Mouse (Mus musculus) heart, adult 2 months (tissue): Measurements from ENCODE around the gene Filip1. TPM values are rescaled to one million over a fixed set of nuclear protein-coding genes. Genes with fewer than 3 reads are reported as not detected.

Source experiments
- DNase-seq, 2 experiments: peaks; one replicate each; pipeline ENCODE4 v3.0.0; 2021
- H3K27ac ChIP-seq: fragments of 200-600 bp; 2 replicates; pipeline ENCODE4 v1.8.1; 2022
- H3K27me3 ChIP-seq: fragments of 200-500 bp; 2 replicates; pipeline ENCODE4 v1.6.1; 2012; ENCODE audit warnings: mild to moderate bottlenecking, low read length, inconsistent platforms, mixed read lengths; ENCODE audit not compliant: control insufficient read depth, insufficient read depth
- H3K36me3 ChIP-seq: fragments of 200-500 bp; 2 replicates; pipeline ENCODE4 v1.6.1; 2012; ENCODE audit warnings: low read length, inconsistent platforms; ENCODE audit not compliant: control insufficient read depth, insufficient read depth
- H3K4me1 ChIP-seq: fragments of 200-500 bp; 2 replicates; pipeline ENCODE4 v1.6.1; 2011; ENCODE audit warnings: low read length; ENCODE audit not compliant: control insufficient read depth, insufficient read depth
- H3K4me3 ChIP-seq: fragments of 200-600 bp; 2 replicates; pipeline ENCODE4 v1.8.1; 2022
- H3K79me2 ChIP-seq: fragments of 200-500 bp; replicated peaks from 2 replicates; pipeline ENCODE4 v1.6.1; 2012; ENCODE audit warnings: mild to moderate bottlenecking, inconsistent platforms, low read length, moderate library complexity, mixed read lengths; ENCODE audit not compliant: control insufficient read depth, insufficient read depth
- H3K9ac ChIP-seq: fragments of 200-500 bp; 2 replicates; pipeline ENCODE4 v1.6.1; 2012; ENCODE audit warnings: low read depth, mild to moderate bottlenecking, control low read depth, inconsistent platforms, low read length, mixed read lengths
- CTCF ChIP-seq: fragments of 200-600 bp; IDR thresholded peaks from 2 replicates; pipeline ENCODE4 v1.8.1; 2022; ENCODE audit warnings: antibody characterized with exemption, mild to moderate bottlenecking, moderate library complexity
- EP300 ChIP-seq: fragments of 200-500 bp; IDR thresholded peaks from 2 replicates; pipeline ENCODE4 v1.6.1; 2011; ENCODE audit warnings: low read depth, low read length, control low read depth; ENCODE audit not compliant: insufficient read depth
- POLR2A ChIP-seq: fragments of 200-500 bp; IDR thresholded peaks from 2 replicates; pipeline ENCODE4 v1.6.1; 2011; ENCODE audit warnings: mild to moderate bottlenecking, low read depth, low read length, control low read depth; ENCODE audit not compliant: insufficient read depth
- WGBS: fragments of 180-500 bp; shearing (Covaris S2); methylation state at CpG from one replicate; pipeline ENCODE4 v1.1.7; 2018; 5-methylcytosine and 5-hydroxymethylcytosine counted together
- intact Hi-C: fragments of 180-260 bp; cut with DNase I; formaldehyde crosslinking; loops from one replicate; pipeline ENCODE4 v1.15.1; 2025
- polyA plus RNA-seq: library from polyadenylated mRNA; depleted of rRNA; stranded (reverse); fragments of >200 nt; gene quantifications from 2 replicates; pipeline ENCODE4 v1.2.3, GENCODE M21; 2012
- total RNA-seq, 2 experiments: library from RNA; stranded (reverse); gene quantifications; 2 replicates each; pipeline ENCODE4 v1.2.3; 2021

Filip1 gene
- total and polyA plus RNA-seq, 3 experiments, result 18.8 to 126 (median 91.1) TPM

- intact Hi-C loops, result loop anchor here (2.0 to 5.0 kb wide), 4 partner anchors 15 to 95 kb away; no protein-coding TSS in a partner anchor
- under 1% methylated on average over 13 of the region's 13 CpGs for WGBS
- peak; percentile 76 for TF ChIP-seq POLR2A
- TF ChIP-seq EP300, result 0 out of 2 replicates have a peak, but pooled peaks have one; percentile 72
- no peak for TF ChIP-seq CTCF
- peak; percentile 82 to 88 for DNase-seq
- Histone ChIP-seq H3K79me2 (peaks cover 6% of the 10 kb centered on the region), H3K27me3 (no peaks in the 10 kb centered on the region), H3K36me3 (peaks cover 21% of the 10 kb centered on the region), H3K4me3 (peak overlapping the region; percentile 65), H3K9ac (peak overlapping the region; percentile 79), H3K4me1 (peaks cover 18% of the 10 kb centered on the region), H3K27ac (peak overlapping the region; percentile 97)
Observed at GRCm38 (mm10) chr9:79977549-79977971, 35.1 kb downstream of the Filip1 start.

- no peaks in the 10 kb centered on the region for H3K27me3 ChIP-seq
- WGBS, result 6% methylated on average over 8 of the region's 8 CpGs
- DNase-seq, result peak; percentile 58 to 59
- peak overlapping the region; percentile 65 for H3K4me3 ChIP-seq
- peaks cover 18% of the 10 kb centered on the region for H3K4me1 ChIP-seq
- H3K36me3 ChIP-seq, result peaks cover 28% of the 10 kb centered on the region
- H3K79me2 ChIP-seq, result peaks cover 6% of the 10 kb centered on the region
- intact Hi-C loops, result loop anchor here (2.0 to 5.0 kb wide), 4 partner anchors 14 to 94 kb away; no protein-coding TSS in a partner anchor
- H3K27ac ChIP-seq, result peak overlapping the region; percentile 97
- peak overlapping the region; percentile 76 for H3K9ac ChIP-seq
- TF ChIP-seq POLR2A (peak; percentile 59; the same call in 1 of the 2 replicates), CTCF (no peak), EP300 (peak; percentile 79)
Observed at GRCm38 (mm10) chr9:79976789-79977188, 35.9 kb downstream of the Filip1 start.

- no peak for DNase-seq
- Histone ChIP-seq H3K4me3 (peak overlapping the region; percentile 65), H3K4me1 (peaks cover 29% of the 10 kb centered on the region), H3K79me2 (peaks cover 6% of the 10 kb centered on the region), H3K36me3 (peaks cover 37% of the 10 kb centered on the region), H3K9ac (peak overlapping the region; percentile 52), H3K27me3 (no peaks in the 10 kb centered on the region), H3K27ac (peak overlapping the region; percentile 97)
- TF ChIP-seq EP300 (no peak), CTCF (no peak), POLR2A (no peak)
- intact Hi-C loops, result loop anchor here (5.0 kb wide), 1 partner anchor 93 kb away; no protein-coding TSS in a partner anchor
- WGBS, result 17% methylated on average over 5 of the region's 5 CpGs
Observed at GRCm38 (mm10) chr9:79975121-79975520, 37.5 kb downstream of the Filip1 start.

- Histone ChIP-seq H3K4me1 (peaks cover 28% of the 10 kb centered on the region), H3K27ac (peak overlapping the region; percentile 97), H3K9ac (no peak overlapping the region), H3K79me2 (peaks cover 6% of the 10 kb centered on the region; the same call in 1 of the 2 replicates), H3K27me3 (no peaks in the 10 kb centered on the region), H3K4me3 (no peak overlapping the region), H3K36me3 (peaks cover 40% of the 10 kb centered on the region)
- no peak for DNase-seq
- intact Hi-C loops, result no loop called here
- TF ChIP-seq POLR2A (no peak), EP300 (no peak), CTCF (peak; percentile 55)
- 68% methylated on average over 8 of the region's 8 CpGs for WGBS
Observed at GRCm38 (mm10) chr9:79973582-79973981, 39.1 kb downstream of the Filip1 start.

- H3K4me1 ChIP-seq, result peaks cover 26% of the 10 kb centered on the region
- H3K27ac ChIP-seq, result peak overlapping the region; percentile 97
- intact Hi-C loops, result no loop called here
- H3K36me3 ChIP-seq, result peaks cover 40% of the 10 kb centered on the region
- H3K4me3 ChIP-seq, result 0 out of 2 replicates have a peak overlapping the region, but pooled peaks have one; percentile 6
- H3K79me2 ChIP-seq, result peaks cover 10% of the 10 kb centered on the region
- H3K9ac ChIP-seq, result 0 out of 2 replicates have a peak overlapping the region, but pooled peaks have one; percentile 39
- 15% methylated on average over 6 of the region's 6 CpGs for WGBS
- TF ChIP-seq POLR2A (no peak), CTCF (no peak), EP300 (no peak)
- H3K27me3 ChIP-seq, result no peaks in the 10 kb centered on the region
- peak; percentile 32 to 49 for DNase-seq
Observed at GRCm38 (mm10) chr9:79972705-79973104, 39.9 kb downstream of the Filip1 start.

- WGBS, result 43% methylated on average over 6 of the region's 6 CpGs
- TF ChIP-seq CTCF (no peak), EP300 (no peak), POLR2A (no peak)
- H3K79me2 ChIP-seq, result peaks cover 10% of the 10 kb centered on the region
- H3K36me3 ChIP-seq, result peaks cover 40% of the 10 kb centered on the region
- H3K4me1 ChIP-seq, result peaks cover 30% of the 10 kb centered on the region
- peak overlapping the region; percentile 0; the same call in 1 of the 2 replicates for H3K4me3 ChIP-seq
- peak overlapping the region; percentile 20; the same call in 1 of the 2 replicates for H3K9ac ChIP-seq
- no peaks in the 10 kb centered on the region for H3K27me3 ChIP-seq
- H3K27ac ChIP-seq, result peak overlapping the region; percentile 97
- intact Hi-C loops, result no loop called here
- peak; percentile 36 to 42 for DNase-seq
Observed at GRCm38 (mm10) chr9:79971619-79972018, 41.0 kb downstream of the Filip1 start.
